Mouse (Mus musculus): ENCODE data around the gene Hes5.

The Hes5 gene

GRCm38 (mm10) chr4:154964581-154965235, 4.0 kb downstream of the Hes5 start:
- DNase-seq (ENCODE audit: low read depth, low spot score), result no peak

- DNase-seq (ENCODE audit: low read depth, low spot score), result no peak
Observed at GRCm38 (mm10) chr4:154965856-154966255, 5.1 kb downstream of the Hes5 start.

GRCm38 (mm10) chr4:154967173-154967572, 6.5 kb downstream of the Hes5 start:
- DNase-seq (ENCODE audit: low read depth, low spot score), result peak; percentile 71

GRCm38 (mm10) chr4:154972546-154972945, 11.8 kb downstream of the Hes5 start:
- peak; percentile 79 for DNase-seq (ENCODE audit: low read depth, low spot score)

- DNase-seq (ENCODE audit: low read depth, low spot score), result no peak
Observed at GRCm38 (mm10) chr4:154974163-154974611, 13.5 kb downstream of the Hes5 start.

- peak; percentile 74 for DNase-seq (ENCODE audit: low read depth, low spot score)
Observed at GRCm38 (mm10) chr4:154980110-154980509, 19.4 kb downstream of the Hes5 start.

GRCm38 (mm10) chr4:154981076-154981475, 20.4 kb downstream of the Hes5 start:
- no peak for DNase-seq (ENCODE audit: low read depth, low spot score)

GRCm38 (mm10) chr4:154981530-154981929, 20.8 kb downstream of the Hes5 start:
- DNase-seq (ENCODE audit: low read depth, low spot score), result no peak

- no peak for DNase-seq (ENCODE audit: low read depth, low spot score)
Observed at GRCm38 (mm10) chr4:154982247-154983120, 21.8 kb downstream of the Hes5 start.

- peak; percentile 53 for DNase-seq (ENCODE audit: low read depth, low spot score)
Observed at GRCm38 (mm10) chr4:154983767-154984166, 23.0 kb downstream of the Hes5 start.

- DNase-seq (ENCODE audit: low read depth, low spot score), result no peak
Observed at GRCm38 (mm10) chr4:154985151-154985777, 24.5 kb downstream of the Hes5 start.

- peak; percentile 84 for DNase-seq (ENCODE audit: low read depth, low spot score)
Observed at GRCm38 (mm10) chr4:154986096-154986495, 25.4 kb downstream of the Hes5 start.

- no peak for DNase-seq (ENCODE audit: low read depth, low spot score)
Observed at GRCm38 (mm10) chr4:154986750-154987149, 26.0 kb downstream of the Hes5 start.

- no peak for DNase-seq (ENCODE audit: low read depth, low spot score)
Observed at GRCm38 (mm10) chr4:154994876-154995275, 34.2 kb downstream of the Hes5 start.

GRCm38 (mm10) chr4:154996572-154997154, 35.9 kb downstream of the Hes5 start:
- DNase-seq (ENCODE audit: low read depth, low spot score), result no peak

GRCm38 (mm10) chr4:154999379-154999778, 38.7 kb downstream of the Hes5 start:
- DNase-seq (ENCODE audit: low read depth, low spot score), result no peak

GRCm38 (mm10) chr4:155005278-155005677, 44.6 kb downstream of the Hes5 start:
- no peak for DNase-seq (ENCODE audit: low read depth, low spot score)

GRCm38 (mm10) chr4:155006296-155006695, 45.6 kb downstream of the Hes5 start:
- DNase-seq (ENCODE audit: low read depth, low spot score), result no peak

GRCm38 (mm10) chr4:155007641-155008040, 46.9 kb downstream of the Hes5 start:
- no peak for DNase-seq (ENCODE audit: low read depth, low spot score)

- DNase-seq (ENCODE audit: low read depth, low spot score), result no peak
Observed at GRCm38 (mm10) chr4:155008075-155008474, 47.4 kb downstream of the Hes5 start.

- DNase-seq (ENCODE audit: low read depth, low spot score), result no peak
Observed at GRCm38 (mm10) chr4:155009216-155009615, 48.5 kb downstream of the Hes5 start.

- no peak for DNase-seq (ENCODE audit: low read depth, low spot score)
Observed at GRCm38 (mm10) chr4:155010870-155011269, 50.1 kb downstream of the Hes5 start.

Data from ZHBTc4 (cell line).